Mouse (Mus musculus): ENCODE data around the gene Sox13. TPM values are rescaled to one million over a fixed set of nuclear protein-coding genes. Genes with fewer than 3 reads are reported as not detected.

Gene Sox13
- polyA plus RNA-seq, 1 experiment from 2014 or later: 4.4 TPM

- Histone ChIP-seq H3K9me3 (ENCODE audit: control insufficient read depth, low read length) (no peaks in the 10 kb centered on the region), H3K27me3 (replicated peaks; ENCODE audit: control insufficient read depth, insufficient read depth, low read length) (no peaks in the 10 kb centered on the region), H3K4me3 (replicated peaks; ENCODE audit: low read length) (no peak overlapping the region), H3K9ac (replicated peaks; ENCODE audit: low read depth, low read length) (no peak overlapping the region), H3K4me2 (ENCODE audit: low read length) (no peak overlapping the region), H3K27ac (ENCODE audit: low read length) (no peak overlapping the region), H3K4me1 (replicated peaks; ENCODE audit: control insufficient read depth, insufficient read depth, low read length) (no peaks in the 10 kb centered on the region), H3K36me3 (ENCODE audit: control insufficient read depth, insufficient read depth) (no peaks in the 10 kb centered on the region)
- no peak for ATAC-seq
- WGBS: 65% methylated on average over 2 of the region's 2 CpGs
These were observed 31.9 kb upstream of the Sox13 start for GRCm38 (mm10) chr1:133456097-133456496.

- H3K27me3 ChIP-seq (replicated peaks; ENCODE audit: control insufficient read depth, insufficient read depth, low read length): no peaks in the 10 kb centered on the region
- peaks cover 5% of the 10 kb centered on the region for H3K4me1 ChIP-seq (replicated peaks; ENCODE audit: control insufficient read depth, insufficient read depth, low read length)
- H3K9ac ChIP-seq (replicated peaks; ENCODE audit: low read depth, low read length): no peak overlapping the region
- no peak overlapping the region for H3K4me2 ChIP-seq (ENCODE audit: low read length)
- ATAC-seq: no peak
- H3K27ac ChIP-seq (ENCODE audit: low read length): no peak overlapping the region
- H3K9me3 ChIP-seq (ENCODE audit: control insufficient read depth, low read length): no peaks in the 10 kb centered on the region
- no peaks in the 10 kb centered on the region for H3K36me3 ChIP-seq (ENCODE audit: control insufficient read depth, insufficient read depth)
- whole genome bisulfite sequencing: 48% methylated on average over 10 of the region's 10 CpGs
- H3K4me3 ChIP-seq (replicated peaks; ENCODE audit: low read length): no peak overlapping the region
These were observed 28.5 kb upstream of the Sox13 start for GRCm38 (mm10) chr1:133452564-133453165.

- H3K9me3 ChIP-seq (ENCODE audit: control insufficient read depth, low read length): no peaks in the 10 kb centered on the region
- no peak overlapping the region for H3K9ac ChIP-seq (replicated peaks; ENCODE audit: low read depth, low read length)
- no peak overlapping the region for H3K4me3 ChIP-seq (replicated peaks; ENCODE audit: low read length)
- no peak overlapping the region for H3K4me2 ChIP-seq (ENCODE audit: low read length)
- peaks cover 5% of the 10 kb centered on the region for H3K4me1 ChIP-seq (replicated peaks; ENCODE audit: control insufficient read depth, insufficient read depth, low read length)
- no peaks in the 10 kb centered on the region for H3K36me3 ChIP-seq (ENCODE audit: control insufficient read depth, insufficient read depth)
- H3K27me3 ChIP-seq (replicated peaks; ENCODE audit: control insufficient read depth, insufficient read depth, low read length): no peaks in the 10 kb centered on the region
- WGBS: 60% methylated on average over 13 of the region's 13 CpGs
- no peak overlapping the region for H3K27ac ChIP-seq (ENCODE audit: low read length)
- no peak for ATAC-seq
These were observed 27.8 kb upstream of the Sox13 start for GRCm38 (mm10) chr1:133451869-133452563.

- 67% methylated on average over 11 of the region's 11 CpGs for WGBS
These were observed 26.8 kb upstream of the Sox13 start for GRCm38 (mm10) chr1:133451025-133451424.

GRCm38 (mm10) chr1:133448351-133448931 lies 24.3 kb upstream of the Sox13 start:
- peak; percentile 28; the same call in 1 of the 2 replicates for ATAC-seq
- Histone ChIP-seq H3K9ac (replicated peaks; ENCODE audit: low read depth, low read length) (no peak overlapping the region), H3K36me3 (ENCODE audit: control insufficient read depth, insufficient read depth) (no peaks in the 10 kb centered on the region), H3K9me3 (ENCODE audit: control insufficient read depth, low read length) (peaks cover 1% of the 10 kb centered on the region; the same call in 1 of the 2 replicates), H3K4me1 (replicated peaks; ENCODE audit: control insufficient read depth, insufficient read depth, low read length) (peaks cover 5% of the 10 kb centered on the region), H3K27me3 (replicated peaks; ENCODE audit: control insufficient read depth, insufficient read depth, low read length) (no peaks in the 10 kb centered on the region), H3K4me3 (replicated peaks; ENCODE audit: low read length) (no peak overlapping the region), H3K27ac (ENCODE audit: low read length) (no peak overlapping the region), H3K4me2 (ENCODE audit: low read length) (no peak overlapping the region)
- 20% methylated on average over 14 of the region's 14 CpGs for WGBS

More at GRCm38 (mm10) chr1:133451025-133451424, 26.8 kb upstream of the Sox13 start:
- Histone ChIP-seq H3K4me2 (ENCODE audit: low read length) (no peak overlapping the region), H3K9me3 (ENCODE audit: control insufficient read depth, low read length) (no peaks in the 10 kb centered on the region), H3K36me3 (ENCODE audit: control insufficient read depth, insufficient read depth) (no peaks in the 10 kb centered on the region), H3K27ac (ENCODE audit: low read length) (no peak overlapping the region), H3K4me1 (replicated peaks; ENCODE audit: control insufficient read depth, insufficient read depth, low read length) (peaks cover 5% of the 10 kb centered on the region), H3K27me3 (replicated peaks; ENCODE audit: control insufficient read depth, insufficient read depth, low read length) (no peaks in the 10 kb centered on the region), H3K4me3 (replicated peaks; ENCODE audit: low read length) (no peak overlapping the region), H3K9ac (replicated peaks; ENCODE audit: low read depth, low read length) (no peak overlapping the region)
- no peak for ATAC-seq

GRCm38 (mm10) chr1:133446291-133446690 lies 22.1 kb upstream of the Sox13 start:
- Histone ChIP-seq H3K4me2 (ENCODE audit: low read length) (no peak overlapping the region), H3K27ac (ENCODE audit: low read length) (no peak overlapping the region), H3K4me3 (replicated peaks; ENCODE audit: low read length) (no peak overlapping the region), H3K27me3 (replicated peaks; ENCODE audit: control insufficient read depth, insufficient read depth, low read length) (no peaks in the 10 kb centered on the region), H3K9ac (replicated peaks; ENCODE audit: low read depth, low read length) (no peak overlapping the region), H3K4me1 (replicated peaks; ENCODE audit: control insufficient read depth, insufficient read depth, low read length) (peaks cover 5% of the 10 kb centered on the region), H3K36me3 (ENCODE audit: control insufficient read depth, insufficient read depth) (no peaks in the 10 kb centered on the region), H3K9me3 (ENCODE audit: control insufficient read depth, low read length) (peaks cover 3% of the 10 kb centered on the region; the same call in 1 of the 2 replicates)
- no peak for ATAC-seq
- 76% methylated on average over 4 of the region's 4 CpGs for WGBS

GRCm38 (mm10) chr1:133444315-133444714 lies 20.1 kb upstream of the Sox13 start:
- H3K4me2 ChIP-seq (ENCODE audit: low read length): no peak overlapping the region
- no peak for ATAC-seq
- H3K9me3 ChIP-seq (ENCODE audit: control insufficient read depth, low read length): peaks cover 3% of the 10 kb centered on the region; the same call in 1 of the 2 replicates
- no peaks in the 10 kb centered on the region for H3K27me3 ChIP-seq (replicated peaks; ENCODE audit: control insufficient read depth, insufficient read depth, low read length)
- H3K36me3 ChIP-seq (ENCODE audit: control insufficient read depth, insufficient read depth): no peaks in the 10 kb centered on the region
- H3K9ac ChIP-seq (replicated peaks; ENCODE audit: low read depth, low read length): no peak overlapping the region
- WGBS: 84% methylated on average over 8 of the region's 8 CpGs
- H3K4me1 ChIP-seq (replicated peaks; ENCODE audit: control insufficient read depth, insufficient read depth, low read length): peaks cover 5% of the 10 kb centered on the region
- no peak overlapping the region for H3K4me3 ChIP-seq (replicated peaks; ENCODE audit: low read length)
- H3K27ac ChIP-seq (ENCODE audit: low read length): no peak overlapping the region

GRCm38 (mm10) chr1:133437916-133438683 lies 13.9 kb upstream of the Sox13 start:
- H3K4me3 ChIP-seq (replicated peaks; ENCODE audit: low read length): no peak overlapping the region
- H3K4me2 ChIP-seq (ENCODE audit: low read length): no peak overlapping the region
- H3K4me1 ChIP-seq (replicated peaks; ENCODE audit: control insufficient read depth, insufficient read depth, low read length): peaks cover 18% of the 10 kb centered on the region
- no peaks in the 10 kb centered on the region; the same call in 1 of the 2 replicates for H3K9me3 ChIP-seq (ENCODE audit: control insufficient read depth, low read length)
- WGBS: 23% methylated on average over 14 of the region's 14 CpGs
- no peak for ATAC-seq
- H3K27me3 ChIP-seq (replicated peaks; ENCODE audit: control insufficient read depth, insufficient read depth, low read length): no peaks in the 10 kb centered on the region
- no peak overlapping the region for H3K27ac ChIP-seq (ENCODE audit: low read length)
- H3K36me3 ChIP-seq (ENCODE audit: control insufficient read depth, insufficient read depth): no peaks in the 10 kb centered on the region
- H3K9ac ChIP-seq (replicated peaks; ENCODE audit: low read depth, low read length): peak overlapping the region; percentile 16; the same call in 1 of the 2 replicates

- peaks cover 18% of the 10 kb centered on the region for H3K4me1 ChIP-seq (replicated peaks; ENCODE audit: control insufficient read depth, insufficient read depth, low read length)
- H3K9me3 ChIP-seq (ENCODE audit: control insufficient read depth, low read length): 0 out of 2 replicates have a peak, but pooled peaks cover 4% of the 10 kb centered on the region
- no peak overlapping the region for H3K9ac ChIP-seq (replicated peaks; ENCODE audit: low read depth, low read length)
- H3K4me2 ChIP-seq (ENCODE audit: low read length): peak overlapping the region; percentile 45
- peak overlapping the region; percentile 13; the same call in 1 of the 2 replicates for H3K27ac ChIP-seq (ENCODE audit: low read length)
- ATAC-seq: no peak; the same call in 1 of the 2 replicates
- 7% methylated on average over 10 of the region's 10 CpGs for WGBS
- no peaks in the 10 kb centered on the region for H3K36me3 ChIP-seq (ENCODE audit: control insufficient read depth, insufficient read depth)
- no peak overlapping the region; the same call in 1 of the 2 replicates for H3K4me3 ChIP-seq (replicated peaks; ENCODE audit: low read length)
- no peaks in the 10 kb centered on the region for H3K27me3 ChIP-seq (replicated peaks; ENCODE audit: control insufficient read depth, insufficient read depth, low read length)
These were observed 10.6 kb upstream of the Sox13 start for GRCm38 (mm10) chr1:133434756-133435112.
